Mouse (Mus musculus): ENCODE data around the gene Lrch1. TPM values are rescaled to one million over a fixed set of nuclear protein-coding genes. Genes with fewer than 3 reads are reported as not detected.
A peak's percentile ranks its signal among the peaks of the same experiment; 100 is the strongest.

Lrch1 gene
- polyA plus RNA-seq, 1 experiment from 2014 or later = 18.3 TPM

- no peak overlapping the region for H3K27ac ChIP-seq (ENCODE audit: low read length)
- WGBS = 37% methylated on average over 6 of the region's 6 CpGs
- no peak for ATAC-seq (ENCODE audit: low read depth)
- no peaks in the 10 kb centered on the region for H3K27me3 ChIP-seq (ENCODE audit: control insufficient read depth, insufficient read depth, low read depth, low read length)
- H3K36me3 ChIP-seq (ENCODE audit: control insufficient read depth, insufficient read depth, low read length) = no peaks in the 10 kb centered on the region
- H3K4me1 ChIP-seq (replicated peaks; ENCODE audit: control insufficient read depth, insufficient read depth, low read length) = no peaks in the 10 kb centered on the region
- no peaks in the 10 kb centered on the region for H3K9me3 ChIP-seq (ENCODE audit: control insufficient read depth, low read length)
- H3K4me3 ChIP-seq (ENCODE audit: low read length) = no peak overlapping the region
- no peak overlapping the region for H3K9ac ChIP-seq (ENCODE audit: low read length)
- no peak overlapping the region for H3K4me2 ChIP-seq (ENCODE audit: low read depth, low read length)
These were observed 54.0 kb downstream of the Lrch1 start for GRCm38 (mm10) chr14:74893693-74894092.

DNA sequence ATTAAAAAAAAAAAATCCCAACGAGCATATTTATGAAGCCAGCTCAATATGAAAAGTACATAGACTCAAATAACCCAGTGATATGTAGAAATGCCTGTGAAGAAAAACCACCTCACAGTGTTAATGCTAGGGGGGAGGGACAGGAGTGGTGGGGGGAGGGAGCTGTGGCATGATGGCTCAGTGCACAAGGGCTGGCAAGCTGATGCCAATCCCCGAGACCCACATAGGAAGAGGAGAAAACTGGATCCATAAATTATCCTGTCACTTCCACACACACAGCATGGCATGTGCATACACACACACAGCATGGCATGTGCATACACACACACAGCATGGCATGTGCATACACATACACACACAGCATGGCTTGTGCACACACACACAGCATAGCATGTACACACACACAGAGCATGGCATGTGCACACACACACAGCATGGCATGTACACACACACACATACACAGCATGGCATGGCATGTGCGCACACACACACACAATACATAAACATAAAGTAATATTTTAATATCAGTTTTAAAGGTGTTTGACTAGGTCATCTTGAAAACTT lies 54.5 kb downstream of the Lrch1 start:
- Histone ChIP-seq H3K27me3 (ENCODE audit: control insufficient read depth, insufficient read depth, low read depth, low read length) (no peaks in the 10 kb centered on the region), H3K4me3 (ENCODE audit: low read length) (no peak overlapping the region), H3K27ac (ENCODE audit: low read length) (no peak overlapping the region), H3K4me2 (ENCODE audit: low read depth, low read length) (no peak overlapping the region), H3K36me3 (ENCODE audit: control insufficient read depth, insufficient read depth, low read length) (no peaks in the 10 kb centered on the region), H3K4me1 (replicated peaks; ENCODE audit: control insufficient read depth, insufficient read depth, low read length) (no peaks in the 10 kb centered on the region), H3K9me3 (ENCODE audit: control insufficient read depth, low read length) (no peaks in the 10 kb centered on the region), H3K9ac (ENCODE audit: low read length) (no peak overlapping the region)
- ATAC-seq (ENCODE audit: low read depth) = no peak
- 83% methylated on average over 3 of the region's 3 CpGs for WGBS

DNA sequence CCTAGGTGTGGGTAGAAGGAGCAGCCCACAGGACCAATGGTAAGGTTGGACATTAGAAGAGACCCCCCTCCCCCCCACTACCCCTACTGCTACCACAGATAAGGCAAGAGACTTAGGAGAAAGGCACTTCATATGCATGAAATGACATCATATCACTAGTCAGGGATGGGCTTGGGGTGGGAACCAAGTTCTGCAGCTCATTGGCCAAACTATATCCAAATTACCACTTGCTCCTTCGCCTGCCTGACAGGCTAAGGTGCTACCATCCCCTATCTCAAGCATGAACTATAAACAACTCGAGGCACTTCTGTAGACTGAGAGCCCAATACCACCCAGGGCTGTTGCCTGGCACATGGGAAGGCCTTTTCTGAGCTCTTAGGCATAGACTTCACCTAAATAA lies 58.4 kb downstream of the Lrch1 start:
- ATAC-seq (ENCODE audit: low read depth) = no peak
- no peak overlapping the region for H3K27ac ChIP-seq (ENCODE audit: low read length)
- no peak overlapping the region for H3K9ac ChIP-seq (ENCODE audit: low read length)
- no peak overlapping the region for H3K4me3 ChIP-seq (ENCODE audit: low read length)
- no peaks in the 10 kb centered on the region for H3K36me3 ChIP-seq (ENCODE audit: control insufficient read depth, insufficient read depth, low read length)
- 76% methylated on average over 2 of the region's 2 CpGs for WGBS
- H3K4me2 ChIP-seq (ENCODE audit: low read depth, low read length) = no peak overlapping the region
- H3K27me3 ChIP-seq (ENCODE audit: control insufficient read depth, insufficient read depth, low read depth, low read length) = no peaks in the 10 kb centered on the region
- H3K9me3 ChIP-seq (ENCODE audit: control insufficient read depth, low read length) = no peaks in the 10 kb centered on the region
- H3K4me1 ChIP-seq (replicated peaks; ENCODE audit: control insufficient read depth, insufficient read depth, low read length) = peaks cover 20% of the 10 kb centered on the region

GRCm38 (mm10) chr14:74888103-74888502 lies 59.6 kb downstream of the Lrch1 start:
- peaks cover 27% of the 10 kb centered on the region for H3K4me1 ChIP-seq (replicated peaks; ENCODE audit: control insufficient read depth, insufficient read depth, low read length)
- no peak for ATAC-seq (ENCODE audit: low read depth)
- WGBS = 91% methylated on average over 1 of the region's 1 CpGs

GRCm38 (mm10) chr14:74886453-74886852 lies 61.2 kb downstream of the Lrch1 start:
- peaks cover 40% of the 10 kb centered on the region for H3K4me1 ChIP-seq (replicated peaks; ENCODE audit: control insufficient read depth, insufficient read depth, low read length)
- H3K9me3 ChIP-seq (ENCODE audit: control insufficient read depth, low read length) = no peaks in the 10 kb centered on the region
- no peak for ATAC-seq (ENCODE audit: low read depth)
- H3K4me3 ChIP-seq (ENCODE audit: low read length) = no peak overlapping the region
- H3K36me3 ChIP-seq (ENCODE audit: control insufficient read depth, insufficient read depth, low read length) = no peaks in the 10 kb centered on the region
- 59% methylated on average over 5 of the region's 5 CpGs for WGBS
- no peaks in the 10 kb centered on the region for H3K27me3 ChIP-seq (ENCODE audit: control insufficient read depth, insufficient read depth, low read depth, low read length)
- H3K9ac ChIP-seq (ENCODE audit: low read length) = no peak overlapping the region
- H3K4me2 ChIP-seq (ENCODE audit: low read depth, low read length) = no peak overlapping the region
- H3K27ac ChIP-seq (ENCODE audit: low read length) = no peak overlapping the region

More at GRCm38 (mm10) chr14:74888103-74888502, 59.6 kb downstream of the Lrch1 start:
- Histone ChIP-seq H3K36me3 (ENCODE audit: control insufficient read depth, insufficient read depth, low read length) (no peaks in the 10 kb centered on the region), H3K27ac (ENCODE audit: low read length) (no peak overlapping the region), H3K4me2 (ENCODE audit: low read depth, low read length) (no peak overlapping the region), H3K4me3 (ENCODE audit: low read length) (no peak overlapping the region), H3K9ac (ENCODE audit: low read length) (no peak overlapping the region), H3K27me3 (ENCODE audit: control insufficient read depth, insufficient read depth, low read depth, low read length) (no peaks in the 10 kb centered on the region), H3K9me3 (ENCODE audit: control insufficient read depth, low read length) (no peaks in the 10 kb centered on the region)

GRCm38 (mm10) chr14:74884920-74885319 lies 62.8 kb downstream of the Lrch1 start:
- no peak overlapping the region for H3K4me3 ChIP-seq (ENCODE audit: low read length)
- ATAC-seq (ENCODE audit: low read depth) = no peak
- H3K4me1 ChIP-seq (replicated peaks; ENCODE audit: control insufficient read depth, insufficient read depth, low read length) = peaks cover 46% of the 10 kb centered on the region
- H3K9ac ChIP-seq (ENCODE audit: low read length) = no peak overlapping the region
- no peaks in the 10 kb centered on the region for H3K27me3 ChIP-seq (ENCODE audit: control insufficient read depth, insufficient read depth, low read depth, low read length)
- no peak overlapping the region for H3K4me2 ChIP-seq (ENCODE audit: low read depth, low read length)
- no peaks in the 10 kb centered on the region for H3K9me3 ChIP-seq (ENCODE audit: control insufficient read depth, low read length)
- WGBS = 70% methylated on average over 7 of the region's 7 CpGs
- no peak overlapping the region for H3K27ac ChIP-seq (ENCODE audit: low read length)
- no peaks in the 10 kb centered on the region for H3K36me3 ChIP-seq (ENCODE audit: control insufficient read depth, insufficient read depth, low read length)

DNA sequence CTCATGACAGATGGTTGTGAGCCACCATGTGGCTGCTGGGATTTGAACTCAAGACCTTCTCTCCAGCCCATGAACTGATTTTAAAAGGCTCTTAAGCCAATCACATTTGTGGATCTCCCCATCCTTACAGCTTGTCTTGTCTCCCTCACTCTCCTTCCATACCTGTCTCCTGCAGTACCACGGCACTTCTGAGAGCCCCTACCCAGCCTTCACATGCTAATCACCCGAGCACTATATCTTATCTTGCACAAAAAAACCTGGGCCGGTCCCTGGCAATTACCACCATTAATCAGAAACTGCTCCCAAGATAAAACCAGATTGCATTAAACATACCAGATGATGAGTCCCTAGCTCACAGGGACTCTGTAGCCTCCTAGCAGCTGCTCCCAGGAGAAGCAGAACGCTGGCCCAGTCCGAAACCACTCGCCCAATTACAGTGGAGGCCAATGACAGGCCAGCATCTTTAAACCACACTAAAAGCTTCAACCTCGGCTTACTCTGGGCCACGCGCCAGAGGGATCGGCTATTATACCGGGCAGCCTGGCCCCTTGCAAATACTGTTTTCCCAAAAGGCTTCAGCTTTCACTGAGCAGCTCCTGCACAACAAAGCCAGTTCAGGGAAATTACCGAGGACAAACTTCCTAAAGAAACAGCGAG lies 63.5 kb downstream of the Lrch1 start:
- ATAC-seq (ENCODE audit: low read depth) = peak; percentile 67
- WGBS = 21% methylated on average over 13 of the region's 13 CpGs
- Histone ChIP-seq H3K4me2 (ENCODE audit: low read depth, low read length) (peak overlapping the region; percentile 5; the same call in 1 of the 2 replicates), H3K9ac (ENCODE audit: low read length) (no peak overlapping the region), H3K36me3 (ENCODE audit: control insufficient read depth, insufficient read depth, low read length) (no peaks in the 10 kb centered on the region), H3K9me3 (ENCODE audit: control insufficient read depth, low read length) (no peaks in the 10 kb centered on the region), H3K4me3 (ENCODE audit: low read length) (no peak overlapping the region), H3K27me3 (ENCODE audit: control insufficient read depth, insufficient read depth, low read depth, low read length) (no peaks in the 10 kb centered on the region), H3K27ac (ENCODE audit: low read length) (no peak overlapping the region), H3K4me1 (replicated peaks; ENCODE audit: control insufficient read depth, insufficient read depth, low read length) (peaks cover 49% of the 10 kb centered on the region)

GRCm38 (mm10) chr14:74883204-74883603 lies 64.5 kb downstream of the Lrch1 start:
- no peaks in the 10 kb centered on the region for H3K9me3 ChIP-seq (ENCODE audit: control insufficient read depth, low read length)
- H3K4me1 ChIP-seq (replicated peaks; ENCODE audit: control insufficient read depth, insufficient read depth, low read length) = peaks cover 52% of the 10 kb centered on the region
- 28% methylated on average over 11 of the region's 11 CpGs for WGBS
- H3K36me3 ChIP-seq (ENCODE audit: control insufficient read depth, insufficient read depth, low read length) = no peaks in the 10 kb centered on the region
- no peak for ATAC-seq (ENCODE audit: low read depth)
- no peak overlapping the region for H3K27ac ChIP-seq (ENCODE audit: low read length)
- no peak overlapping the region for H3K9ac ChIP-seq (ENCODE audit: low read length)
- H3K27me3 ChIP-seq (ENCODE audit: control insufficient read depth, insufficient read depth, low read depth, low read length) = no peaks in the 10 kb centered on the region
- H3K4me3 ChIP-seq (ENCODE audit: low read length) = no peak overlapping the region
- no peak overlapping the region for H3K4me2 ChIP-seq (ENCODE audit: low read depth, low read length)

GRCm38 (mm10) chr14:74882754-74883153 lies 64.9 kb downstream of the Lrch1 start:
- no peak overlapping the region for H3K4me2 ChIP-seq (ENCODE audit: low read depth, low read length)
- H3K4me1 ChIP-seq (replicated peaks; ENCODE audit: control insufficient read depth, insufficient read depth, low read length) = peaks cover 56% of the 10 kb centered on the region
- no peak overlapping the region for H3K27ac ChIP-seq (ENCODE audit: low read length)
- no peak overlapping the region for H3K9ac ChIP-seq (ENCODE audit: low read length)
- no peaks in the 10 kb centered on the region for H3K9me3 ChIP-seq (ENCODE audit: control insufficient read depth, low read length)
- 40% methylated on average over 3 of the region's 3 CpGs for WGBS
- H3K36me3 ChIP-seq (ENCODE audit: control insufficient read depth, insufficient read depth, low read length) = no peaks in the 10 kb centered on the region
- ATAC-seq (ENCODE audit: low read depth) = no peak
- no peak overlapping the region for H3K4me3 ChIP-seq (ENCODE audit: low read length)
- no peaks in the 10 kb centered on the region for H3K27me3 ChIP-seq (ENCODE audit: control insufficient read depth, insufficient read depth, low read depth, low read length)

Measured in lung, embryonic 16.5 days (tissue).